Mouse (Mus musculus): Measurements from ENCODE around the gene Cecr2. TPM values are rescaled to one million over a fixed set of nuclear protein-coding genes. Genes with fewer than 3 reads are reported as not detected.

Cecr2 gene
- total RNA-seq (2023): under 1 TPM; 0.13 to 0.76 TPM

GRCm38 (mm10) chr6:120665816-120666760 lies at the start of gene Cecr2:
Gene Cecr2 (plus strand): TSS chr6:120666369.

DNA sequence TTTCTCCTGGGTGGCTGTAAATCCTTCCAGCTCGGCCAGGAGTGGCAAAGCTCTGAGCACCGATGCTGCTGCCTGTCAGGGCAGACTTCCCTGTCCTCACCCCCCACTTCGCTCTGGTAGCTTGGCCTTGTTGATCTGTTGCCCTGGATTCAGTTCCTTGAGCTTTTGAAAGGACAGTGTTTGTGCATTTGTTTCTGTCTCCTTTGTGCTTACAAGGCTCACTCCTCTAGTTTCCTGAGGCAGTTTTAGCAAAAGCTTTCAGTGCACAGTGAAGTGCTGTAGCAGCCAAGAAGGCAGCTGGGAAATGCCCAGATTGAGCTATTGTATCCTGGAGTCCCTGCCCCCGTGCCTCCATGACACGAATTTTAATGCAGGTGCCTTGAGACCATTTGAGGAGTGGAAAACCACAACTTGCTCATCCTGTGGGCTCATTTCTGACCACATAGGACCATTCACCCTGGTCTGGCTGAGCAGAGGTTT lies 107.0 kb downstream of the Cecr2 start, which contains the start of gene Slc25a18:
TSS of gene Slc25a18 (plus strand) at position 430 of the 480 bp plus-strand sequence.

Other genes with a start within 250 kb of the Cecr2 start
- gene Il17ra, start 203.1 kb upstream of the Cecr2 start, total RNA-seq (2023): 100 to 1,000 TPM; 413 to 494 TPM
- gene Tmem121b, start 172.6 kb upstream of the Cecr2 start, total RNA-seq (2023): 1 to 10 TPM; 1.3 to 1.5 TPM
- gene Hdhd5, start 135.1 kb upstream of the Cecr2 start, total RNA-seq (2023): 10 to 100 TPM; 16.6 to 19.2 TPM
- gene Slc25a18, start 107.2 kb downstream of the Cecr2 start, total RNA-seq (2023): not detected
- 100 to 1,000 TPM; 196 to 218 TPM for gene Atp6v1e1, start 156.4 kb downstream of the Cecr2 start, total RNA-seq (2023)
- gene Bcl2l13, start 169.8 kb downstream of the Cecr2 start, total RNA-seq (2023): 10 to 100 TPM; 34.0 to 35.9 TPM

Measured in monocyte, adult 59 days (primary cell).